Mouse (Mus musculus) midbrain, postnatal 0 days (tissue): Measurements from ENCODE around the gene Kcnj9. TPM values are rescaled to one million over a fixed set of nuclear protein-coding genes. Genes with fewer than 3 reads are reported as not detected.

ENCODE experiments used
- ATAC-seq: fragments of 200-750 bp; cut with Nextera tagmentation; 2 replicates; pipeline ENCODE4 v1.8.0; 2017; ENCODE audit warnings: moderate number of reproducible peaks, mild to moderate bottlenecking, moderate TSS enrichment, moderate library complexity; ENCODE audit not compliant: low FRiP score
- DNase-seq: peaks from one replicate; pipeline ENCODE4 v3.0.0-alpha.2; 2015; ENCODE audit warnings: low spot score
- H3K27ac ChIP-seq: fragments of 300-500 bp; sonication (generic); 2 replicates; pipeline ENCODE4 v1.5.1; 2014; ENCODE audit warnings: low read depth, mild to moderate bottlenecking, low read length, mixed read lengths
- H3K27me3 ChIP-seq: fragments of 300-500 bp; sonication (generic); 2 replicates; pipeline ENCODE4 v1.6.1; 2014; ENCODE audit warnings: low read length, control low read depth, mixed read lengths; ENCODE audit not compliant: insufficient read depth
- H3K36me3 ChIP-seq: fragments of 300-500 bp; sonication (generic); 2 replicates; pipeline ENCODE4 v1.6.1; 2014; ENCODE audit warnings: low read length, control low read depth, mixed read lengths; ENCODE audit not compliant: insufficient read depth
- H3K4me1 ChIP-seq: fragments of 300-500 bp; sonication (generic); 2 replicates; pipeline ENCODE4 v1.6.1; 2014; ENCODE audit warnings: mild to moderate bottlenecking, control low read depth, antibody characterized with exemption, low read length, mixed read lengths; ENCODE audit not compliant: insufficient read depth
- H3K4me2 ChIP-seq: fragments of 300-500 bp; sonication (generic); 2 replicates; pipeline ENCODE4 v1.6.1; 2014; ENCODE audit warnings: low read depth, mild to moderate bottlenecking, low read length, mixed read lengths; ENCODE audit not compliant: poor library complexity, severe bottlenecking
- H3K4me3 ChIP-seq: fragments of 300-500 bp; sonication (generic); 2 replicates; pipeline ENCODE4 v1.5.1; 2014; ENCODE audit warnings: low read depth, mild to moderate bottlenecking, low read length, moderate library complexity
- H3K9ac ChIP-seq: fragments of 300-500 bp; sonication (generic); replicated peaks from 2 replicates; pipeline ENCODE4 v1.6.1; 2014; ENCODE audit warnings: mild to moderate bottlenecking, low read length, moderate library complexity, mixed read lengths; ENCODE audit not compliant: poor library complexity, severe bottlenecking
- H3K9me3 ChIP-seq: fragments of 300-500 bp; sonication (generic); 2 replicates; pipeline ENCODE4 v1.6.1; 2016; ENCODE audit warnings: low read length, control low read depth
- CTCF ChIP-seq: IDR thresholded peaks from 2 replicates; pipeline ENCODE4 v1.5.1; 2016; ENCODE audit warnings: antibody characterized with exemption, mild to moderate bottlenecking
- WGBS: fragments of 180-500 bp; shearing (Covaris S2); extraction: QIAGEN DNeasy Blood & Tissue Kit; methylation state at CpG from one replicate; pipeline ENCODE4 v1.1.7; 2014; 5-methylcytosine and 5-hydroxymethylcytosine counted together
- polyA plus RNA-seq: library from polyadenylated mRNA; unstranded; fragments of >200 nt; fragmentation: Nextera tagmentation; extraction: Ambion mirVana; gene quantifications from 2 replicates; pipeline ENCODE4 v1.2.1, GENCODE M21; 2015
- total RNA-seq: library from RNA; depleted of rRNA; stranded (reverse); fragments of >200 nt; gene quantifications from 2 replicates; pipeline ENCODE4 v1.2.3, GENCODE M21; 2014

Gene Kcnj9
- total and polyA plus RNA-seq, 2 experiments from 2014 or later: 5.8 to 14.1 TPM

GRCm38 (mm10) chr1:172296816-172297510 is 32.2 kb downstream of the Kcnj9 start:
- peak overlapping the region; percentile 46 for H3K9ac ChIP-seq
- H3K4me3 ChIP-seq: peak overlapping the region; percentile 28
- no peaks in the 10 kb centered on the region for H3K36me3 ChIP-seq
- 0 out of 2 replicates have a peak, but pooled peaks cover 4% of the 10 kb centered on the region for H3K4me1 ChIP-seq
- no peaks in the 10 kb centered on the region for H3K27me3 ChIP-seq
- H3K4me2 ChIP-seq: peak overlapping the region; percentile 38
- DNase-seq (no peak), ATAC-seq (no peak)
- WGBS: 66% methylated on average over 6 of the region's 6 CpGs
- no peak for TF ChIP-seq CTCF
- H3K9me3 ChIP-seq: no peaks in the 10 kb centered on the region
- H3K27ac ChIP-seq: peak overlapping the region; percentile 80

GRCm38 (mm10) chr1:172295751-172296197 is 33.3 kb downstream of the Kcnj9 start:
- DNase-seq (peak; percentile 84), ATAC-seq (peak; percentile 77)
- Histone ChIP-seq H3K36me3 (no peaks in the 10 kb centered on the region), H3K4me1 (0 out of 2 replicates have a peak, but pooled peaks cover under 1% of the 10 kb centered on the region), H3K4me2 (peak overlapping the region; percentile 38), H3K9me3 (no peaks in the 10 kb centered on the region), H3K9ac (peak overlapping the region; percentile 26; the same call in 1 of the 2 replicates), H3K27me3 (no peaks in the 10 kb centered on the region), H3K4me3 (peak overlapping the region; percentile 28; the same call in 1 of the 2 replicates), H3K27ac (peak overlapping the region; percentile 80)
- 52% methylated on average over 4 of the region's 4 CpGs for WGBS
- no peak for TF ChIP-seq CTCF

GRCm38 (mm10) chr1:172293449-172293848 is 35.7 kb downstream of the Kcnj9 start:
- Histone ChIP-seq H3K4me1 (no peaks in the 10 kb centered on the region), H3K9me3 (no peaks in the 10 kb centered on the region), H3K4me3 (no peak overlapping the region), H3K9ac (no peak overlapping the region), H3K27ac (no peak overlapping the region), H3K27me3 (no peaks in the 10 kb centered on the region), H3K36me3 (no peaks in the 10 kb centered on the region), H3K4me2 (no peak overlapping the region)
- DNase-seq (no peak), ATAC-seq (no peak)
- WGBS: 79% methylated on average over 11 of the region's 11 CpGs
- TF ChIP-seq CTCF: no peak

- WGBS: 70% methylated on average over 2 of the region's 2 CpGs
- no peaks in the 10 kb centered on the region for H3K9me3 ChIP-seq
- H3K4me3 ChIP-seq: no peak overlapping the region
- TF ChIP-seq CTCF: no peak
- no peaks in the 10 kb centered on the region for H3K27me3 ChIP-seq
- no peak overlapping the region; the same call in 1 of the 2 replicates for H3K27ac ChIP-seq
- no peak for DNase-seq
- no peak overlapping the region for H3K9ac ChIP-seq
- H3K4me1 ChIP-seq: no peaks in the 10 kb centered on the region
- H3K4me2 ChIP-seq: no peak overlapping the region
- no peak for ATAC-seq
- no peaks in the 10 kb centered on the region for H3K36me3 ChIP-seq
These were observed 36.2 kb downstream of the Kcnj9 start for GRCm38 (mm10) chr1:172292880-172293279.

- no peak for DNase-seq
- H3K9me3 ChIP-seq: no peaks in the 10 kb centered on the region
- no peak overlapping the region for H3K9ac ChIP-seq
- H3K4me1 ChIP-seq: no peaks in the 10 kb centered on the region
- H3K36me3 ChIP-seq: no peaks in the 10 kb centered on the region
- TF ChIP-seq CTCF: no peak
- H3K27me3 ChIP-seq: no peaks in the 10 kb centered on the region
- no peak overlapping the region for H3K27ac ChIP-seq
- no peak for ATAC-seq
- no peak overlapping the region for H3K4me3 ChIP-seq
- no peak overlapping the region for H3K4me2 ChIP-seq
- WGBS: 89% methylated on average over 3 of the region's 3 CpGs
These were observed 39.5 kb downstream of the Kcnj9 start for GRCm38 (mm10) chr1:172289617-172289946.

- H3K4me3 ChIP-seq: no peak overlapping the region
- no peak overlapping the region for H3K9ac ChIP-seq
- H3K9me3 ChIP-seq: no peaks in the 10 kb centered on the region
- no peak for ATAC-seq
- no peak overlapping the region for H3K27ac ChIP-seq
- no peaks in the 10 kb centered on the region for H3K36me3 ChIP-seq
- H3K27me3 ChIP-seq: no peaks in the 10 kb centered on the region
- no peak for DNase-seq
- no peak for TF ChIP-seq CTCF
- no peaks in the 10 kb centered on the region for H3K4me1 ChIP-seq
- no peak overlapping the region for H3K4me2 ChIP-seq
- WGBS: 90% methylated on average over 11 of the region's 11 CpGs
These were observed 40.1 kb downstream of the Kcnj9 start for GRCm38 (mm10) chr1:172288900-172289616.
